29 mouse cellular contexts compared by ENCODE assay signal in genomic region chr4:87761075-87761474, GRCm38 (mm10).
"Had no signal": no experiment of that assay in that cellular context is flagged by ENCODE, and none has a peak within 500 bp of the region (broad histone marks: within the 10 kb centered on the region; RNA-seq: fewer than 3 reads in every experiment).

No protein-coding gene starts in this region.

- H3K9me3 ChIP-seq: limb, embryonic 10.5 days; limb, embryonic 12.5 days; limb, embryonic 13.5 days; limb, embryonic 15.5 days; liver, embryonic 12.5 days; liver, embryonic 13.5 days; liver, embryonic 15.5 days; lung, embryonic 15.5 days; megakaryocyte, embryonic 14.5 days; midbrain, embryonic 10.5 days; midbrain, embryonic 12.5 days; midbrain, embryonic 15.5 days; neural tube, embryonic 12.5 days had no signal

- H3K4me3 ChIP-seq: left cerebral cortex, adult 2 months; limb, embryonic 10.5 days; limb, embryonic 12.5 days; limb, embryonic 13.5 days; limb, embryonic 15.5 days; liver, embryonic 12.5 days; liver, embryonic 13.5 days; liver, embryonic 15.5 days; lung, embryonic 15.5 days; megakaryocyte, embryonic 14.5 days; midbrain, embryonic 10.5 days; midbrain, embryonic 12.5 days; midbrain, embryonic 15.5 days; myocyte; neural tube, embryonic 12.5 days had no signal

- H3K4me2 ChIP-seq: limb, embryonic 12.5 days; limb, embryonic 13.5 days; limb, embryonic 15.5 days; liver, embryonic 11.5 days; liver, embryonic 12.5 days; liver, embryonic 13.5 days; liver, embryonic 15.5 days; lung, embryonic 14.5 days; lung, embryonic 15.5 days; midbrain, embryonic 12.5 days; midbrain, embryonic 15.5 days; neural tube, embryonic 12.5 days had no signal

- H3K4me1 ChIP-seq: limb, embryonic 10.5 days; limb, embryonic 12.5 days; liver, embryonic 12.5 days; liver, embryonic 13.5 days; liver, embryonic 15.5 days; lung, embryonic 15.5 days; megakaryocyte, embryonic 14.5 days; midbrain, embryonic 10.5 days; midbrain, embryonic 12.5 days; midbrain, embryonic 15.5 days; neural tube, embryonic 12.5 days had no signal

- ATAC-seq: liver, embryonic 12.5 days; liver, postnatal 0 days; midbrain, embryonic 15.5 days; midbrain, embryonic 16.5 days had no signal

- H3K9ac ChIP-seq: limb, embryonic 12.5 days; limb, embryonic 13.5 days; limb, embryonic 15.5 days; liver, embryonic 12.5 days; liver, embryonic 13.5 days; liver, embryonic 14.5 days; liver, embryonic 15.5 days; liver, postnatal 0 days; lung, embryonic 14.5 days; lung, embryonic 15.5 days; midbrain, embryonic 12.5 days; midbrain, embryonic 15.5 days; neural tube, embryonic 12.5 days had no signal

- DNase-seq: left cerebral cortex, postnatal 4 days; liver; liver, embryonic 13.5 days; liver, postnatal 0 days; lung, adult 18-20 months; lung, adult 2 months; lung, embryonic 14.5 days; lung, postnatal 14 days; lung, postnatal 36 days; lung, postnatal 4 days; midbrain, embryonic 14.5 days had no signal

- H3K27ac ChIP-seq: left cerebral cortex, adult 2 months; limb, embryonic 10.5 days; limb, embryonic 12.5 days; limb, embryonic 13.5 days; limb, embryonic 15.5 days; liver, embryonic 12.5 days; liver, embryonic 13.5 days; liver, embryonic 14.5 days; liver, embryonic 15.5 days; lung, embryonic 15.5 days; macrophage; midbrain, embryonic 10.5 days; midbrain, embryonic 12.5 days; midbrain, embryonic 15.5 days; neural tube, embryonic 12.5 days had no signal

- H3K36me3 ChIP-seq: limb, embryonic 10.5 days; limb, embryonic 12.5 days; limb, embryonic 13.5 days; limb, embryonic 15.5 days; liver, embryonic 12.5 days; liver, embryonic 13.5 days; liver, embryonic 15.5 days; lung, embryonic 15.5 days; midbrain, embryonic 10.5 days; midbrain, embryonic 12.5 days; midbrain, embryonic 15.5 days; neural tube, embryonic 12.5 days had no signal

- H3K27me3 ChIP-seq: limb, embryonic 12.5 days; limb, embryonic 15.5 days; liver, embryonic 12.5 days; liver, embryonic 15.5 days; lung, embryonic 15.5 days; megakaryocyte, embryonic 14.5 days; midbrain, embryonic 12.5 days; midbrain, embryonic 15.5 days; neural tube, embryonic 12.5 days had no signal
